Mouse (Mus musculus) CH12.LX (cell line): ENCODE data around the gene Cacna1c.

Experiments
- MAZ ChIP-seq: IDR thresholded peaks from 2 replicates; pipeline ENCODE4 v1.6.1; 2012; ENCODE audit warnings: low read depth, mild to moderate bottlenecking, inconsistent platforms, low read length, improper control_type of control experiment, moderate library complexity
- RAD21 ChIP-seq: IDR thresholded peaks from 2 replicates; pipeline ENCODE4 v1.6.1; 2011; ENCODE audit warnings: low read depth, mild to moderate bottlenecking, low read length, improper control_type of control experiment, moderate library complexity

DNA sequence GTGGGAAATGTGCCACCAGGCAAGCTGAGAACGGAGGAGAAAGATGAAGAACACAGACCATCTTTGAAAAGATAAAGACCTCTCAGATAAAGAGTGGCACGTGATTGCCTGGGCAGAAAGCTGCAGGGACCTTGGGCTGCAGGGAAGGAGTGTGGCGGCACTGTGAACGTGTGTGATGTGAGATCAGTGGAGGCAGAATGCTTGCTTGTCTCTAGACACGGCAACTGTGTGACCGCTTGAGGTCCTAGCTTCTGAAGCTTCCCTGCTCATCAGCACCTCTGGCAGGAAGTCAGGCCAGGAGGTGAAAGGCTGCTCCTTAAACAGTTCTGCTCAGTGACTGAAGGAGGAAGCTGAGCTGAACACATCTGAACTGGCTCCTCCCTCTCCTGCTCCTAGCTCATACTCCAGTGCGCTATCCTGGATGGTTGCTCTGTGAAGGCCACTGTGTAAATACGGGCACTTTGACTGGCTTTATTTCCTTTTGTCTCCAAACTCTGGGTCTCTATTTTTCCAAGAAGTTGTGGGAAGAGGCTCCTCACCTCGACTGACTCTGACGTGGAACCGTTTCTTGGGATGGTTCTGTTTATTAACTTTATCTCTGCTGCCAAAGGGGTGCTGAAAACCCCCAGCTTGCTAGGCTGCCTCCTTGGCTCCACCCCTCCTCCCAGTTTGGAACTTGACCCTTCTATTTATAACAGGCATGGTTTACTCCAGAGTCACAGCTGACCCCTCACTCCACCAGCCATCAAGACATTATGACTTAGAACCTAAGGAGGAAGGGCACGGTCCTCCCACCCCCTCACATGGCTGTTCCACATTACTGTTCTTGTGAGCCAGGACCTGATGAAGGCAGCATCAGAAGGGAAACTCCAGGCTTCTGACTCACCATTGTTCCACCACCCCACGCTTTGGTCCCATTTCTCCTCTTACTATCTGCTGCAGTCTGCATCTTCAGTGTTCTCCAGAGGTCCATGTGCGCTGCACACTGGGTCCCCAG is 357.0 kb downstream of the Cacna1c start:
- TF ChIP-seq RAD21 = no peak
- TF ChIP-seq MAZ = no peak
